Mouse (Mus musculus) CH12.LX (cell line): ENCODE data around the gene Best2. TPM values are rescaled to one million over a fixed set of nuclear protein-coding genes. Genes with fewer than 3 reads are reported as not detected.

Experiments
- DNase-seq: peaks from one replicate; pipeline ENCODE4 v3.0.0-alpha.2; 2013; ENCODE audit errors: extremely low read depth
- H3K27ac ChIP-seq: 2 replicates; pipeline ENCODE4 v1.5.1; 2012; ENCODE audit warnings: low read depth, mild to moderate bottlenecking, control low read depth, moderate library complexity; ENCODE audit not compliant: insufficient read depth
- H3K27me3 ChIP-seq: replicated peaks from 2 replicates; pipeline ENCODE3; 2012; ENCODE audit warnings: inconsistent platforms
- H3K36me3 ChIP-seq, 2 experiments: replicated peaks in 1 of 2; 2 replicates each; pipeline versions ENCODE3 to v1.6.1; 2012; ENCODE audit warnings: inconsistent platforms in 1 of 2, low read length in 1 of 2, mild to moderate bottlenecking in 1 of 2, mixed read lengths in 1 of 2, moderate library complexity in 1 of 2; ENCODE audit not compliant: control insufficient read depth in 1 of 2, insufficient read depth in 1 of 2
- H3K4me1 ChIP-seq, 2 experiments: 2 replicates each; pipeline ENCODE4 v1.6.1; 2012; ENCODE audit warnings: inconsistent platforms in 1 of 2, moderate library complexity in 1 of 2; ENCODE audit not compliant: insufficient read depth in 2 of 2, control insufficient read depth in 1 of 2
- H3K4me2 ChIP-seq: 2 replicates; pipeline ENCODE4 v1.6.1; 2012; ENCODE audit warnings: low read depth, mild to moderate bottlenecking, control low read depth; ENCODE audit not compliant: poor library complexity, insufficient read depth, severe bottlenecking
- H3K4me3 ChIP-seq, 3 experiments: fragments of 150-350 bp in 1 of 3; sonication (generic) in 1 of 3; replicated peaks in 1 of 3; 2 replicates each; pipeline versions ENCODE3 to v1.5.1; 2011 to 2012; ENCODE audit warnings: low read depth in 2 of 3, low read length in 2 of 3, mild to moderate bottlenecking in 2 of 3, moderate library complexity in 2 of 3, control low read depth in 1 of 3, improper control_type of control experiment in 1 of 3, inconsistent platforms in 1 of 3, mixed read lengths in 1 of 3; ENCODE audit not compliant: poor library complexity in 1 of 3
- H3K79me2 ChIP-seq: replicated peaks from 2 replicates; pipeline ENCODE4 v1.6.1; 2012; ENCODE audit warnings: mild to moderate bottlenecking, moderate library complexity; ENCODE audit not compliant: control insufficient read depth, poor library complexity, insufficient read depth, severe bottlenecking; ENCODE audit errors: extremely low read depth
- H3K9ac ChIP-seq: 2 replicates; pipeline ENCODE4 v1.6.1; 2012; ENCODE audit warnings: low read depth, mild to moderate bottlenecking, control low read depth, moderate library complexity; ENCODE audit not compliant: insufficient read depth
- H3K9me3 ChIP-seq: replicated peaks from 2 replicates; pipeline ENCODE3; 2012; ENCODE audit warnings: low read length, inconsistent platforms, mixed read lengths
- BHLHE40 ChIP-seq: IDR thresholded peaks from 2 replicates; pipeline ENCODE4 v1.6.1; 2011; ENCODE audit warnings: mild to moderate bottlenecking, low read depth, low read length, improper control_type of control experiment
- CHD1 ChIP-seq: IDR thresholded peaks from 2 replicates; pipeline ENCODE4 v1.6.1; 2012; ENCODE audit warnings: low read depth, low read length, improper control_type of control experiment, inconsistent platforms
- CHD2 ChIP-seq: IDR thresholded peaks from 2 replicates; pipeline ENCODE4 v1.6.1; 2011; ENCODE audit warnings: low read length, improper control_type of control experiment
- CTCF ChIP-seq, 2 experiments: IDR thresholded peaks in 1 of 2; conservative IDR thresholded peaks in 1 of 2; 2 replicates each; pipeline ENCODE4 v1.5.1; 2011 to 2012; ENCODE audit warnings: low read depth in 2 of 2, low read length in 2 of 2, improper control_type of control experiment in 1 of 2, inconsistent platforms in 1 of 2, mild to moderate bottlenecking in 1 of 2, moderate library complexity in 1 of 2
- E2F4 ChIP-seq: IDR thresholded peaks from 2 replicates; pipeline ENCODE4 v1.6.1; 2011; ENCODE audit warnings: low read depth, low read length, improper control_type of control experiment; ENCODE audit not compliant: insufficient replicate concordance
- ELF1 ChIP-seq: IDR thresholded peaks from 2 replicates; pipeline ENCODE4 v1.6.1; 2014; ENCODE audit warnings: low read depth, mild to moderate bottlenecking, inconsistent platforms, low read length, improper control_type of control experiment
- EP300 ChIP-seq: IDR thresholded peaks from 2 replicates; pipeline ENCODE4 v1.6.1; 2011; ENCODE audit warnings: low read length, improper control_type of control experiment
- ETS1 ChIP-seq: conservative IDR thresholded peaks from 2 replicates; pipeline ENCODE4 v1.6.1; 2012; ENCODE audit warnings: low read depth, mild to moderate bottlenecking, inconsistent platforms, low read length, improper control_type of control experiment, moderate library complexity
- GABPA ChIP-seq: IDR thresholded peaks from 2 replicates; pipeline ENCODE4 v1.6.1; 2012; ENCODE audit warnings: low read depth, low read length, improper control_type of control experiment, inconsistent platforms; ENCODE audit not compliant: insufficient replicate concordance
- HCFC1 ChIP-seq: IDR thresholded peaks from 2 replicates; pipeline ENCODE4 v1.6.1; 2012; ENCODE audit warnings: low read depth, mild to moderate bottlenecking, inconsistent platforms, low read length, improper control_type of control experiment
- IRF4 ChIP-seq: IDR thresholded peaks from 2 replicates; pipeline ENCODE4 v1.6.1; 2014; ENCODE audit warnings: low read depth, mild to moderate bottlenecking, inconsistent platforms, low read length, improper control_type of control experiment
- JUN ChIP-seq: IDR thresholded peaks from 2 replicates; pipeline ENCODE4 v1.6.1; 2011; ENCODE audit warnings: low read depth, mild to moderate bottlenecking, low read length, improper control_type of control experiment, moderate library complexity; ENCODE audit not compliant: insufficient read depth
- JUND ChIP-seq: conservative IDR thresholded peaks from 2 replicates; pipeline ENCODE4 v1.6.1; 2011; ENCODE audit warnings: low read depth, low read length, improper control_type of control experiment
- KAT2A ChIP-seq: IDR thresholded peaks from 2 replicates; pipeline ENCODE4 v1.6.1; 2012; ENCODE audit warnings: low read length, improper control_type of control experiment, inconsistent platforms; ENCODE audit not compliant: insufficient replicate concordance
- MAFK ChIP-seq: IDR thresholded peaks from 2 replicates; pipeline ENCODE4 v1.6.1; 2011; ENCODE audit warnings: low read length, improper control_type of control experiment; ENCODE audit not compliant: insufficient replicate concordance
- MAX ChIP-seq: IDR thresholded peaks from 2 replicates; pipeline ENCODE4 v1.6.1; 2011; ENCODE audit warnings: low read length, improper control_type of control experiment
- MAZ ChIP-seq: IDR thresholded peaks from 2 replicates; pipeline ENCODE4 v1.6.1; 2012; ENCODE audit warnings: low read depth, mild to moderate bottlenecking, inconsistent platforms, low read length, improper control_type of control experiment, moderate library complexity
- MEF2A ChIP-seq: IDR thresholded peaks from 2 replicates; pipeline ENCODE4 v1.6.1; 2014; ENCODE audit warnings: low read depth, mild to moderate bottlenecking, inconsistent platforms, low read length, improper control_type of control experiment, borderline replicate concordance
- MXI1 ChIP-seq: IDR thresholded peaks from 2 replicates; pipeline ENCODE4 v1.6.1; 2011; ENCODE audit warnings: mild to moderate bottlenecking, low read depth, low read length, improper control_type of control experiment
- MYC ChIP-seq: IDR thresholded peaks from 2 replicates; pipeline ENCODE4 v1.6.1; 2011; ENCODE audit warnings: low read depth, mild to moderate bottlenecking, improper control_type of control experiment, low read length
- NELFE ChIP-seq: IDR thresholded peaks from 2 replicates; pipeline ENCODE4 v1.6.1; 2011; ENCODE audit warnings: low read depth, low read length, improper control_type of control experiment
- NRF1 ChIP-seq: IDR thresholded peaks from 2 replicates; pipeline ENCODE4 v1.6.1; 2014; ENCODE audit warnings: low read depth, mild to moderate bottlenecking, inconsistent platforms, low read length, improper control_type of control experiment, moderate library complexity
- PAX5 ChIP-seq: IDR thresholded peaks from 2 replicates; pipeline ENCODE4 v1.6.1; 2012; ENCODE audit warnings: low read length, inconsistent platforms, mixed read lengths
- POLR2A ChIP-seq: IDR thresholded peaks from 2 replicates; pipeline ENCODE4 v1.6.1; 2011; ENCODE audit warnings: low read depth, mild to moderate bottlenecking, improper control_type of control experiment, low read length
- POLR2AphosphoS2 ChIP-seq: IDR thresholded peaks from 2 replicates; pipeline ENCODE4 v1.6.1; 2011; ENCODE audit warnings: low read depth, low read length, improper control_type of control experiment
- RAD21 ChIP-seq: IDR thresholded peaks from 2 replicates; pipeline ENCODE4 v1.6.1; 2011; ENCODE audit warnings: low read depth, mild to moderate bottlenecking, low read length, improper control_type of control experiment, moderate library complexity
- RCOR1 ChIP-seq: conservative IDR thresholded peaks from 2 replicates; pipeline ENCODE4 v1.6.1; 2012; ENCODE audit warnings: low read depth, mild to moderate bottlenecking, inconsistent platforms, low read length, improper control_type of control experiment
- SIN3A ChIP-seq: IDR thresholded peaks from 2 replicates; pipeline ENCODE4 v1.6.1; 2012; ENCODE audit warnings: low read length, improper control_type of control experiment, inconsistent platforms
- SMC3 ChIP-seq: IDR thresholded peaks from 2 replicates; pipeline ENCODE4 v1.6.1; 2011; ENCODE audit warnings: low read depth, low read length, improper control_type of control experiment
- TBP ChIP-seq: conservative IDR thresholded peaks from 2 replicates; pipeline ENCODE4 v1.6.1; 2011; ENCODE audit warnings: low read depth, low read length, improper control_type of control experiment
- TCF12 ChIP-seq: IDR thresholded peaks from 2 replicates; pipeline ENCODE4 v1.6.1; 2014; ENCODE audit warnings: low read depth, mild to moderate bottlenecking, inconsistent platforms, low read length, improper control_type of control experiment
- UBTF ChIP-seq: IDR thresholded peaks from 2 replicates; pipeline ENCODE4 v1.6.1; 2012; ENCODE audit warnings: low read depth, mild to moderate bottlenecking, inconsistent platforms, low read length, improper control_type of control experiment, moderate library complexity
- USF1 ChIP-seq: IDR thresholded peaks from 2 replicates; pipeline ENCODE4 v1.6.1; 2014; ENCODE audit warnings: low read depth, mild to moderate bottlenecking, inconsistent platforms, low read length, improper control_type of control experiment
- USF2 ChIP-seq: conservative IDR thresholded peaks from 2 replicates; pipeline ENCODE4 v1.6.1; 2011; ENCODE audit warnings: low read depth, low read length, improper control_type of control experiment
- ZC3H11A ChIP-seq: IDR thresholded peaks from 2 replicates; pipeline ENCODE4 v1.6.1; 2012; ENCODE audit warnings: low read depth, mild to moderate bottlenecking, inconsistent platforms, low read length, improper control_type of control experiment
- ZKSCAN1 ChIP-seq: IDR thresholded peaks from 2 replicates; pipeline ENCODE4 v1.6.1; 2012; ENCODE audit warnings: low read depth, inconsistent platforms, low read length, improper control_type of control experiment, borderline replicate concordance
- ZMIZ1 ChIP-seq: IDR thresholded peaks from 2 replicates; pipeline ENCODE4 v1.6.1; 2012; ENCODE audit warnings: low read depth, mild to moderate bottlenecking, inconsistent platforms, low read length, improper control_type of control experiment
- ZNF384 ChIP-seq: IDR thresholded peaks from 2 replicates; pipeline ENCODE4 v1.6.1; 2012; ENCODE audit warnings: low read depth, low read length, improper control_type of control experiment, inconsistent platforms
- dilution Hi-C: fragments of 300-500 bp; cut with MboI; formaldehyde crosslinking; loops from 2 replicates; pipeline ENCODE4 v1.14.3; 2020; ENCODE audit warnings: low sequenced_read_pairs; ENCODE audit not compliant: extremely low pct_unique_long_range_greater_than_20kb, extremely low pct_ligation_motif_present
- in situ Hi-C: fragments of 300-500 bp; cut with MboI; formaldehyde crosslinking; loops from 3 replicates; pipeline ENCODE4 v1.14.3; 2019; ENCODE audit warnings: low sequenced_read_pairs, low pct_ligation_motif_present, low pct_unique_long_range_greater_than_20kb, mixed read lengths
- polyA plus RNA-seq: library from polyadenylated mRNA; unstranded; fragments of >175 nt; gene quantifications from 2 replicates; pipeline ENCODE4 v1.2.1, GENCODE M21; 2012; ENCODE audit warnings: low read depth; ENCODE audit not compliant: insufficient read length
- total RNA-seq, 2 experiments: library from RNA; depleted of rRNA; stranded (reverse); fragments of 300-350 nt in 1 of 2; fragments of >200 nt in 1 of 2; gene quantifications; 2 replicates each; pipeline ENCODE4 v1.2.3; 2012 to 2014

Gene Best2
- total and polyA plus RNA-seq, 3 experiments = 0.23 TPM; not detected in 2

DNA sequence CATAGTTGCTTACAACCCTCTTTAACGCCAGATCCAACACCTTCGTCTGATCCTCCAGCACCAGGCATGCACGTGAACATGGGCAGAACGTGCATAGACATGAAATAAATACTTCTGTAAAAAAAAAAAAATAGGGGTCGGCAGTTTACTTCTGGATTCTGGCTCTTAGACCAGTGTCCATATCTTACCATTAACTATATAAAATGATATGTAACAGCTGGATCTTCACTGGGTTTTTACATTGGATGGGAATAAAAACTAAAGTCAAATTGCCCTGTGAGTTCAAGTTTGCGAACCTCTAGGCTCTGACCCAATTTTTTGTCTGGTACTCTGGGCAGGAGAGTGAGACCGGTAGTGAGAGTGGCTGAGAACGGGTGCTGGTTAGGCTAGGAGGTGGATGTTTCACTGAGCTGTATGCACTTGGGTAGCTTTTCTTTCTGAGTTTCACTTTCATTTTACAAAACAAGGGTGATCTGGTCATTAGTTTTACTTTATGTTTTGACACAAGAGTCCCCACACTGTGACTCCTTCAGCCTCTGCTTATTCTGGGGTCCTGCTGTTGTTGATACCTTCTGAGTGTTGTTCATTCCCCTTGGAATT, 39.7 kb downstream of the Best2 start:
- Histone ChIP-seq H3K4me3 (peak overlapping the region; percentile 35 to 94 (median 51)), H3K27me3 (no peaks in the 10 kb centered on the region), H3K36me3 (peaks cover 25 to 37% of the 10 kb centered on the region in 2 experiments), H3K79me2 (peaks cover 26% of the 10 kb centered on the region), H3K4me2 (peak overlapping the region; percentile 98), H3K9me3 (no peaks in the 10 kb centered on the region), H3K27ac (peak overlapping the region; percentile 92), H3K9ac (peak overlapping the region; percentile 88), H3K4me1 (peaks cover 6 to 26% of the 10 kb centered on the region in 2 experiments; a peak in 3 of 4 replicates)
- dilution Hi-C loops (no loop called here), in situ Hi-C loops (loop anchor here (5.0 kb wide), 1 partner anchor 33 kb away; no protein-coding TSS in a partner anchor)
- DNase-seq = peak; percentile 52
- TF ChIP-seq USF2 = no peak
- peak; percentile 95 for TF ChIP-seq CHD1
- 0 out of 2 replicates have a peak, but pooled peaks have one; percentile 9 for TF ChIP-seq JUND
- 0 out of 2 replicates have a peak, but pooled peaks have one; percentile 32 for TF ChIP-seq TBP
- no peak for TF ChIP-seq ZKSCAN1
- peak; percentile 48; the same call in 1 of the 2 replicates for TF ChIP-seq MEF2A
- TF ChIP-seq ZMIZ1 = peak; percentile 62; the same call in 1 of the 2 replicates
- TF ChIP-seq BHLHE40 = peak; percentile 86
- TF ChIP-seq IRF4 = peak; percentile 84
- TF ChIP-seq MYC = 0 out of 2 replicates have a peak, but pooled peaks have one; percentile 20
- no peak for TF ChIP-seq CTCF (conservative IDR thresholded peaks at IDR 0.05 in 1 of 2, IDR thresholded peaks at IDR 0.05 in 1 of 2; ENCODE audit: low read depth in 2 of 2, low read length in 2 of 2)
- 0 out of 2 replicates have a peak, but pooled peaks have one; percentile 71 for TF ChIP-seq SIN3A
- no peak for TF ChIP-seq MAFK
- TF ChIP-seq TCF12 = peak; percentile 50; the same call in 1 of the 2 replicates
- no peak for TF ChIP-seq USF1
- TF ChIP-seq KAT2A = no peak
- TF ChIP-seq ZNF384 = peak; percentile 55
- no peak for TF ChIP-seq NELFE
- no peak for TF ChIP-seq POLR2A
- TF ChIP-seq MAX = peak; percentile 54
- no peak for TF ChIP-seq JUN
- TF ChIP-seq HCFC1 = peak; percentile 51
- TF ChIP-seq EP300 = peak; percentile 71
- 0 out of 2 replicates have a peak, but pooled peaks have one; percentile 59 for TF ChIP-seq UBTF
- no peak for TF ChIP-seq GABPA
- peak; percentile 81 for TF ChIP-seq MXI1
- TF ChIP-seq PAX5 = no peak
- no peak; the same call in 1 of the 2 replicates for TF ChIP-seq RAD21
- no peak for TF ChIP-seq NRF1
- no peak for TF ChIP-seq RCOR1
- no peak for TF ChIP-seq E2F4
- TF ChIP-seq ELF1 = 0 out of 2 replicates have a peak, but pooled peaks have one; percentile 25
- peak; percentile 67; the same call in 1 of the 2 replicates for TF ChIP-seq ETS1
- 0 out of 2 replicates have a peak, but pooled peaks have one; percentile 40 for TF ChIP-seq CHD2
- no peak; the same call in 1 of the 2 replicates for TF ChIP-seq POLR2AphosphoS2
- TF ChIP-seq MAZ = 0 out of 2 replicates have a peak, but pooled peaks have one; percentile 23
- no peak for TF ChIP-seq ZC3H11A
- peak; percentile 20; the same call in 1 of the 2 replicates for TF ChIP-seq SMC3
